Mouse (Mus musculus) ES-Bruce4 (cell line): ENCODE data around the gene Sept9. TPM values are rescaled to one million over a fixed set of nuclear protein-coding genes. Genes with fewer than 3 reads are reported as not detected.

ENCODE experiments used
- H3K27ac ChIP-seq: 2 replicates; pipeline ENCODE4 v1.5.1; 2012; ENCODE audit warnings: low read length, inconsistent platforms; ENCODE audit not compliant: insufficient read depth
- H3K27me3 ChIP-seq: 2 replicates; pipeline ENCODE4 v1.6.1; 2012; ENCODE audit warnings: mild to moderate bottlenecking, low read length, inconsistent platforms; ENCODE audit not compliant: control insufficient read depth, poor library complexity, insufficient read depth, severe bottlenecking
- H3K36me3 ChIP-seq: 2 replicates; pipeline ENCODE4 v1.6.1; 2012; ENCODE audit warnings: inconsistent platforms, mild to moderate bottlenecking, low read length, moderate library complexity; ENCODE audit not compliant: control insufficient read depth, poor library complexity, insufficient read depth, severe bottlenecking
- H3K4me1 ChIP-seq: one replicate; pipeline ENCODE4 v1.8.1; 2011; ENCODE audit warnings: low read length; ENCODE audit not compliant: control insufficient read depth, insufficient read depth
- H3K4me3 ChIP-seq: 2 replicates; pipeline ENCODE4 v1.5.1; 2011; ENCODE audit warnings: low read depth, mild to moderate bottlenecking, low read length
- H3K9ac ChIP-seq: 2 replicates; pipeline ENCODE4 v1.6.1; 2012; ENCODE audit warnings: low read depth, mild to moderate bottlenecking, inconsistent platforms; ENCODE audit not compliant: poor library complexity, severe bottlenecking
- H3K9me3 ChIP-seq: replicated peaks from 2 replicates; pipeline ENCODE4 v1.6.1; 2012; ENCODE audit warnings: mild to moderate bottlenecking, low read length, inconsistent platforms; ENCODE audit not compliant: control insufficient read depth, poor library complexity, insufficient read depth, severe bottlenecking
- CTCF ChIP-seq: IDR thresholded peaks from one replicate; pipeline ENCODE4 v1.8.1; 2011; ENCODE audit warnings: low read depth, low read length
- EP300 ChIP-seq: IDR thresholded peaks from 2 replicates; pipeline ENCODE4 v1.6.1; 2011; ENCODE audit warnings: low read depth, low read length; ENCODE audit not compliant: insufficient read depth
- POLR2A ChIP-seq: IDR thresholded peaks from one replicate; pipeline ENCODE4 v1.8.1; 2011; ENCODE audit warnings: low read length; ENCODE audit not compliant: insufficient read depth
- polyA plus RNA-seq: library from polyadenylated mRNA; stranded (reverse); fragments of >200 nt; gene quantifications from 2 replicates; pipeline ENCODE4 v1.2.4, GENCODE M21; 2011; ENCODE audit warnings: low read depth; ENCODE audit not compliant: missing spikeins, insufficient read depth, insufficient read length

The Sept9 gene
- polyA plus RNA-seq, 1 experiment, result 123 TPM

GRCm38 (mm10) chr11:117319543-117320335 is 120.3 kb downstream of the Sept9 start:
- Histone ChIP-seq H3K27me3 (no peaks in the 10 kb centered on the region), H3K4me1 (peaks cover 37% of the 10 kb centered on the region), H3K4me3 (peak overlapping the region; percentile 13), H3K27ac (peak overlapping the region; percentile 97), H3K9me3 (no peaks in the 10 kb centered on the region), H3K36me3 (no peaks in the 10 kb centered on the region), H3K9ac (no peak overlapping the region)
- TF ChIP-seq EP300 (peak; percentile 74), CTCF (no peak), POLR2A (no peak)

- H3K9ac ChIP-seq, result no peak overlapping the region
- no peaks in the 10 kb centered on the region for H3K27me3 ChIP-seq
- no peaks in the 10 kb centered on the region for H3K36me3 ChIP-seq
- H3K27ac ChIP-seq, result peak overlapping the region; percentile 97
- H3K4me1 ChIP-seq, result peaks cover 37% of the 10 kb centered on the region
- TF ChIP-seq POLR2A (no peak), CTCF (no peak), EP300 (peak; percentile 93)
- H3K9me3 ChIP-seq, result no peaks in the 10 kb centered on the region
- H3K4me3 ChIP-seq, result peak overlapping the region; percentile 13
These were observed 121.0 kb downstream of the Sept9 start for GRCm38 (mm10) chr11:117320482-117320881.

- no peak overlapping the region for H3K9ac ChIP-seq
- no peaks in the 10 kb centered on the region for H3K9me3 ChIP-seq
- no peaks in the 10 kb centered on the region for H3K27me3 ChIP-seq
- H3K4me1 ChIP-seq, result peaks cover 42% of the 10 kb centered on the region
- H3K27ac ChIP-seq, result peak overlapping the region; percentile 31
- H3K4me3 ChIP-seq, result no peak overlapping the region
- H3K36me3 ChIP-seq, result no peaks in the 10 kb centered on the region
- TF ChIP-seq EP300, result no peak
- no peak for TF ChIP-seq CTCF
- TF ChIP-seq POLR2A, result no peak
These were observed 122.0 kb downstream of the Sept9 start for GRCm38 (mm10) chr11:117321311-117321971.

- H3K27me3 ChIP-seq, result no peaks in the 10 kb centered on the region
- H3K9ac ChIP-seq, result no peak overlapping the region
- TF ChIP-seq CTCF (no peak), POLR2A (no peak)
- no peak overlapping the region for H3K4me3 ChIP-seq
- H3K36me3 ChIP-seq, result no peaks in the 10 kb centered on the region
- H3K4me1 ChIP-seq, result peaks cover 50% of the 10 kb centered on the region
- H3K27ac ChIP-seq, result no peak overlapping the region
- no peaks in the 10 kb centered on the region for H3K9me3 ChIP-seq
These were observed 122.8 kb downstream of the Sept9 start for GRCm38 (mm10) chr11:117322311-117322710.

GRCm38 (mm10) chr11:117322730-117323579 is 123.5 kb downstream of the Sept9 start:
- H3K27me3 ChIP-seq, result no peaks in the 10 kb centered on the region
- no peaks in the 10 kb centered on the region for H3K36me3 ChIP-seq
- H3K9ac ChIP-seq, result no peak overlapping the region
- peaks cover 50% of the 10 kb centered on the region for H3K4me1 ChIP-seq
- H3K4me3 ChIP-seq, result no peak overlapping the region
- no peaks in the 10 kb centered on the region for H3K9me3 ChIP-seq
- no peak overlapping the region for H3K27ac ChIP-seq
- TF ChIP-seq POLR2A (no peak), CTCF (no peak), EP300 (no peak)
